In genomic region chr2:66644384-66644783, GRCm38 (mm10) we compare ENCODE assay signal across 11 mouse cellular contexts. TPM values are rescaled to one million over a fixed set of nuclear protein-coding genes. Genes with fewer than 3 reads are reported as not detected.
DNase-seq lines count a peak whose midpoint lies in the region; ATAC-seq lines count a peak whose summit lies in the region.
"Had no signal": no experiment of that assay in that cellular context is flagged by ENCODE, and none has a peak within 500 bp of the region (broad histone marks: within the 10 kb centered on the region; RNA-seq: fewer than 3 reads in every experiment).

No protein-coding gene starts in this region.

- 32% methylated on average over 5 of the region's 5 CpGs for WGBS in hindbrain, embryonic 11.5 days
- 31% methylated on average over 5 of the region's 5 CpGs for whole genome bisulfite sequencing in hindbrain, embryonic 10.5 days

- ATAC-seq in hindbrain, embryonic 11.5 days (ENCODE audit: low FRiP score), result no peak; the same call in none of the 2 replicates

- no peaks in the 10 kb centered on the region for H3K4me1 ChIP-seq in hindbrain, embryonic 11.5 days (replicated peaks; ENCODE audit: control insufficient read depth, insufficient read depth, low read length)
- no peaks in the 10 kb centered on the region for H3K4me1 ChIP-seq in hindbrain, embryonic 10.5 days (replicated peaks)
- H3K4me1 ChIP-seq: heart, embryonic 15.5 days had no signal

- peak; percentile 48 for DNase-seq in hindbrain, embryonic 11.5 days (ENCODE audit: low spot score)
- DNase-seq in hindbrain, embryonic 10.5 days (ENCODE audit: low spot score), result no peak
- peak; percentile 8 for DNase-seq in right cerebral cortex, adult 18-20 months
- no peak for DNase-seq in right cerebral cortex, postnatal 14 days
- peak; percentile 33 for DNase-seq in forelimb bud, embryonic 11.5 days (ENCODE audit: low read depth, low spot score)
- DNase-seq in thymus, postnatal 10 days (ENCODE audit: low spot score in 2 of 2), result no peak
- no peak for DNase-seq in heart, postnatal 4 days
- no peak for DNase-seq in right cerebral cortex, postnatal 25 days
- DNase-seq: thymus, postnatal 14 days had no signal

- H3K27me3 ChIP-seq in hindbrain, embryonic 11.5 days (ENCODE audit: control insufficient read depth, insufficient read depth, low read length), result no peaks in the 10 kb centered on the region
- H3K27me3 ChIP-seq in hindbrain, embryonic 10.5 days (ENCODE audit: insufficient read depth, poor library complexity, severe bottlenecking), result no peaks in the 10 kb centered on the region
- H3K27me3 ChIP-seq: heart, embryonic 15.5 days had no signal

- H3K27ac ChIP-seq in hindbrain, embryonic 11.5 days (ENCODE audit: low read depth, low read length), result no peak overlapping the region
- no peak overlapping the region for H3K27ac ChIP-seq in hindbrain, embryonic 10.5 days
- H3K27ac ChIP-seq: heart, embryonic 15.5 days had no signal

- H3K9me3 ChIP-seq in hindbrain, embryonic 11.5 days (ENCODE audit: control insufficient read depth, low read length), result no peaks in the 10 kb centered on the region
- H3K9me3 ChIP-seq in hindbrain, embryonic 10.5 days, result no peaks in the 10 kb centered on the region
- H3K9me3 ChIP-seq: heart, embryonic 15.5 days had no signal

- H3K4me2 ChIP-seq in hindbrain, embryonic 11.5 days (replicated peaks; ENCODE audit: low read depth, low read length), result no peak overlapping the region
- H3K4me2 ChIP-seq: heart, embryonic 15.5 days had no signal

- no peak overlapping the region for H3K4me3 ChIP-seq in hindbrain, embryonic 11.5 days (ENCODE audit: low read depth, low read length)
- no peak overlapping the region for H3K4me3 ChIP-seq in hindbrain, embryonic 10.5 days
- H3K4me3 ChIP-seq: heart, embryonic 15.5 days had no signal

- no peaks in the 10 kb centered on the region for H3K36me3 ChIP-seq in hindbrain, embryonic 11.5 days (ENCODE audit: control insufficient read depth, insufficient read depth, low read length)
- H3K36me3 ChIP-seq in hindbrain, embryonic 10.5 days, result no peaks in the 10 kb centered on the region
- H3K36me3 ChIP-seq: heart, embryonic 15.5 days had no signal

- no peak overlapping the region for H3K9ac ChIP-seq in hindbrain, embryonic 11.5 days (ENCODE audit: low read depth, low read length)
- H3K9ac ChIP-seq: heart, embryonic 15.5 days had no signal

RNA-seq across cellular contexts. Expression of gene Scn9a, which starts 9.6 kb away (rescaled TPM):
- 3.7 and 6.0 TPM in 2 replicates for polyA plus RNA-seq in hindbrain, embryonic 11.5 days (2014; fragmentation: Nextera tagmentation; extraction: Ambion mirVana)
- 2.7 and 3.4 TPM in 2 replicates for polyA plus RNA-seq in hindbrain, embryonic 10.5 days (2016; fragmentation: Nextera tagmentation; extraction: Ambion mirVana)
- under 1 TPM; 0.05 to 0.09 TPM for total RNA-seq in heart, postnatal 4 days (2021)
- total RNA-seq: megakaryocyte-erythroid progenitor cell, adult 5-6 weeks had no signal

Comparison
In these comparisons a context has a peak if more than half of its experiments do, and no peak if none do; other contexts are left out.
1. DNase-seq: peak in hindbrain, embryonic 11.5 days (single experiment), right cerebral cortex, adult 18-20 months (single experiment) and forelimb bud, embryonic 11.5 days (single experiment); none in hindbrain, embryonic 10.5 days (single experiment), right cerebral cortex, postnatal 14 days (single experiment), thymus, postnatal 10 days (0 of 2), heart, postnatal 4 days (single experiment) and right cerebral cortex, postnatal 25 days (single experiment).